Mouse (Mus musculus) layer of hippocampus, postnatal 14 days (tissue): ENCODE data around the gene Cyp24a1. TPM values are rescaled to one million over a fixed set of nuclear protein-coding genes. Genes with fewer than 3 reads are reported as not detected.

Experiments
- DNase-seq, 2 experiments: peaks; one replicate each; pipeline ENCODE4 v3.0.0; 2021 to 2022; ENCODE audit warnings: low spot score in 2 of 2, mixed read lengths in 1 of 2
- total RNA-seq, 2 experiments: library from RNA; stranded (reverse); gene quantifications; 2 replicates each; pipeline ENCODE4 v1.2.3; 2021

The Cyp24a1 gene
- total RNA-seq, 2 experiments from 2014 or later = not detected

DNA sequence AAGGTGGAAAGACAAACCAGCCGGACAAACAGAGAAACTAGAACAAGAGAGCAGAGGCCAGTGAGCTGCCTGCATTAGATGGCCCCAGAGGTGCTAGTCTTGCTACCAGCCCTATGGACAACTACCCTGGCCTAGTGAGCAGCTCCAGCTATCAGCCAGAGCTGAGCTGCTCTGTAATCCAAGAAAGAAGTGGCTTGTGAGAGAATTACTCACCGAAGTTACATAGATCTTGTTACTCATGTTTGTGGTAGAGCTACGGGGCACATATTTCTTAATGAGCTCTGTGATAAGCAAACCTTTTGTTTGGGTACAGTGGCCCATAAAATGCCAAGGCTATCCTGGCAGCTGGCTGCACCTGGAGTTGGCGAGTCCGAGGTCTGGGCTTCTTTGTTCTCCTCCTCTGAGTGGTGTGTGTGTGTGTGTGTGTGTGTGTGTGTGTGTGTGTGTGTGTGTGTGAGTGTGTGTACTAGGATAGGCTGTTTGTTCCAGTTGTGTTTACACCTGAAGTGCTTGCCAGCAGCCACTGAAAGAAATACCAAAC lies 50.0 kb downstream of the Cyp24a1 start:
- no peak for DNase-seq

DNA sequence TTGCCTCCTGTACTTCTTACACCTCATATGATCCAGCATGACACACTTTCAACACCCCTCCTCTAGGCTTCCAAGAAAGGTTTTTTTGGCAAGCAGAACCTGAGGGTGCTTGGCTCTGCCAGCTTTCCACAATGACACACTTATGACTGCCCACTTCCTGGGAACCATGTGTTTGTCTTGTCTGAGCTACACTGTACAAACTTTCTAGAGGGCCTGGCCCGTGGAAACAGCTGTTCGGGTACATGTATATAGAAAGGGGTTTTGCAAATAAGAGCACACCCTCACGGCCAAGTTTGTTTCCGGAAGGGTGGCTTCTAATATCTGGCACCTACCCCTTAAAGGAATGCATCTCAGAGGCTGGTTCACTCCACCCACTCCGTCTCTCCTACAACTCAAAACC lies 51.1 kb downstream of the Cyp24a1 start:
- DNase-seq = no peak

DNA sequence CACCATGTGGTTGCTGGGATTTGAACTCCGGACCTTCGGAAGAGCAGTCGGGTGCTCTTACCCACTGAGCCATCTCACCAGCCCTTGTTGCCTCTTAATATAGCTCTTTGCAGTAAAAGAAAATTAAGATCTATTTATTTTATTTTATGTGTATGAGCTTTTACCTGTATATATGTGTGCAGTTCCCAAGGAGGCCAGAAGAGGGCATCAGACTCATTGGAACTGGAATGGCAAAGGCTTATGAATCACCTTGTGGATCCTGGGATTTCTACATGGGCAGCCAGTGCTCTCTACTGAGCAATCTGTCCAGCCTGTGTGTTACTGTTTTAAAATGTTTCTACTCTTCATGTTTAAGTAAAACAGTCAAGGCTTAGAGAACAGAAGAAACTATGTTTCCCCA lies 54.4 kb downstream of the Cyp24a1 start:
- peak; percentile 11 to 40 for DNase-seq

DNA sequence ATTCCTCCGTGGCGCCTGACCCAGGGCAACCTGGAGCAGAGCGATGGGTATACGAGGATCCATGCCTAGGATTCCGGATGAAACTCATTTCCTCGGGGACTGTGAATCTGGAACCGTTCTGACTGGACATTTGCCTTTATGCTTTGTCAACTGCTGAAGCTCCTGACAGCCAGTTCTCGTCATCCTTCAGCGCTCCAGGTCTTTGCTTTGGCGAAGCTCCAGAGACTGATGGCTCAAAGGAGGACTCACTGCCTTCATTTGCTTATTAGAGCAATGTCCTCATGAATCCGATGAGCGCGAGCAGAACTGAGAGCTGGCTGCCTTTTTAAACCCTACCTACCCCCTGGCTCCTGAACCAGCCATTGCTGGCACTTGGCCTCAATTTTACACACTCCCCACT lies 58.2 kb downstream of the Cyp24a1 start:
- DNase-seq = no peak

DNA sequence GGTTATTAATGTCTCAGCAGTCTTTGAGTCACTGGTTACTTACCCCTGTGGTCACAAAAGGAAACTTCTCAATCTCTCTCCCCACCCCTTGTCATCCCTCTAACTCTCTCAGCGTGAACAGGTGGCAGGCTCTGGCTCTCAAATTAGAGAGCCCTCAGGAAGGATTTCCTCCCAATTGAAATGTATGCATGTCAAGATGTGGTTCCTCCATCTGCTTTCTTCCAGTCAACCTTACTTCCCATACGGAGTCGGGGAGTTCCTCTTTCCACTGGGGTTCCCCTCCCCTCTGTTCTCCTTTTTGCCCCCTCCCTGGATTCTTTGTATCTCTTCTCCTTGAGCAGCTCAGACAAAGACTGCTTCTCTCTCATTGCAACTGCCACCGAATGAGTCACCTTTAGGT lies 60.7 kb downstream of the Cyp24a1 start:
- DNase-seq = no peak

Other genes starting within 250 kb of the Cyp24a1 start
- gene Bcas1, start 69.3 kb downstream of the Cyp24a1 start, total RNA-seq = 100 to 1,000 TPM; 121 to 123 TPM
- 10 to 100 TPM; 32.3 to 34.8 TPM for gene Pfdn4, start 717 bp downstream of the Cyp24a1 start, total RNA-seq
- not detected for gene 4930470P17Rik, start 104.9 kb upstream of the Cyp24a1 start, total RNA-seq
- 10 to 100 TPM; 16.7 to 18.5 TPM for gene Dok5, start 234.7 kb upstream of the Cyp24a1 start, total RNA-seq